Mouse (Mus musculus): Measurements from ENCODE around the gene Tbc1d24.

DNA sequence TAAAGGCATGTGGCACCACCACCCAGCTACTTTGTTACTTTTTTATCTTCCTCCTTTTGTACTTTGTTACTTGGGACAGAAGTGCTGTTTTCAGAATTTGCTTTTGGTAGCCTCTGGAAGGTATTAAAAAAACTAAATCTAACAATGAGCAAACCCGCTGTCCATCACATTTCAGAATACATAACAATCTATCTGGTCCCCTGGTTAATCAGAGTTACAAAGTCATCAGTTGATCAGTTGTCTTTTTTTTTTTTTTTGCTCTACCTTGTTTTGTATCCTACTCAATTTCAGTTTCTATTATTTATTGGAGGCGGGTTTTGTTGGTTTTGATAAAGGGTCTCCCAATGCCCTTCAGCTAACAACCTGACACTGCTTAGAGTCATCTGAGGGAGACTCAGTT is 47.0 kb upstream of the Tbc1d24 start:
- TF ChIP-seq CTCF (IDR thresholded peaks at IDR 0.05; ENCODE audit: control insufficient read depth, insufficient read depth, insufficient read length), result no peak
- no peak for TF ChIP-seq MAX (IDR thresholded peaks at IDR 0.05)
- TF ChIP-seq MYOD1 (IDR thresholded peaks at IDR 0.05; ENCODE audit: control insufficient read depth, insufficient read length, low read depth), result no peak
- no peak for TF ChIP-seq FOSL1 (IDR thresholded peaks at IDR 0.05; ENCODE audit: insufficient read depth, low read length, poor library complexity, severe bottlenecking)

Measured in C2C12 (cell line).